Mouse (Mus musculus) limb, embryonic 12.5 days (tissue): ENCODE measurements at regions not wholly inside any gene's neighbourhood (a gene's known extent, or its start where the extent isn't known, plus 50 kb on each side); places are given as distances from the start of the nearest gene placed in this dataset.

ENCODE experiments used
- ATAC-seq: fragments of 200-750 bp; cut with Nextera tagmentation; 2 replicates; pipeline ENCODE4 v1.8.0; 2017; ENCODE audit warnings: low read depth, moderate TSS enrichment; ENCODE audit not compliant: insufficient number of reproducible peaks, insufficient read depth, low FRiP score, low TSS enrichment
- H3K27ac ChIP-seq: fragments of 300-500 bp; sonication (generic); 2 replicates; pipeline ENCODE4 v1.5.1; 2016; ENCODE audit warnings: mild to moderate bottlenecking, moderate library complexity
- H3K27me3 ChIP-seq: fragments of 300-500 bp; sonication (generic); 2 replicates; pipeline ENCODE4 v1.6.1; 2016; ENCODE audit warnings: mild to moderate bottlenecking, moderate library complexity
- H3K36me3 ChIP-seq: fragments of 300-500 bp; sonication (generic); 2 replicates; pipeline ENCODE4 v1.6.1; 2016; ENCODE audit warnings: mild to moderate bottlenecking, moderate library complexity
- H3K4me1 ChIP-seq: fragments of 300-500 bp; sonication (generic); replicated peaks from 2 replicates; pipeline ENCODE4 v1.6.1; 2016
- H3K4me2 ChIP-seq: fragments of 300-500 bp; sonication (generic); 2 replicates; pipeline ENCODE4 v1.6.1; 2016; ENCODE audit warnings: mild to moderate bottlenecking, moderate library complexity
- H3K4me3 ChIP-seq: fragments of 300-500 bp; sonication (generic); replicated peaks from 2 replicates; pipeline ENCODE4 v1.5.1; 2016; ENCODE audit warnings: mild to moderate bottlenecking
- H3K9ac ChIP-seq: fragments of 300-500 bp; sonication (generic); replicated peaks from 2 replicates; pipeline ENCODE4 v1.6.1; 2016; ENCODE audit warnings: mild to moderate bottlenecking, moderate library complexity
- H3K9me3 ChIP-seq: fragments of 300-500 bp; sonication (generic); 2 replicates; pipeline ENCODE4 v1.6.1; 2016; ENCODE audit warnings: mild to moderate bottlenecking, moderate library complexity
- WGBS: fragments of 180-500 bp; shearing (Covaris S2); methylation state at CpG from one replicate; pipeline ENCODE4 v1.1.7; 2016; 5-methylcytosine and 5-hydroxymethylcytosine counted together

DNA sequence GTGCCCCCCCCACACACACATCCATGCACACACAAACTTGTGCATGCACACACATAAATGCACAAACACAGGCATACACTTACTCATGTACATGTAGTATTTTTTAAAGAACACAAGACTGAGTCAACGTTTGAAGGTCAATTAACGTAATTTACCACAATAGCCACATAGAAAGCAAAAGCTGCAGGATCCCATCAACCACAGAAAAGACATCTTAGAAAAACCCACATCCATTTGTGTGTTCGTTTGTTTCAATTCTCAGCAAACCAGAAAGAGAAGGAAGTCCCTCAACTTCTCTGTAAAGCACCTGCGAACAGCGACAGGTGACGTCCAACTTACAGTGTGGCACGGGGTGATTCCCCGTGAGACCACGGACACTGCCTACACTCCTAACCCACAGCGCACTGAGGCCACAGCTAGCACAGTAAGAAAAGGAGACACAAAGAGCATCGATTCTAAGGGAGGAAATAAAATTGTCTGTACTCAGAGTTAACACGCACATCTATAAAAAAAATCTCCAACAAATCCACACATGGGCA is 53.8 kb downstream of the Dio3 start:
- no peak overlapping the region for H3K9ac ChIP-seq
- no peaks in the 10 kb centered on the region for H3K36me3 ChIP-seq
- ATAC-seq: no peak
- no peak overlapping the region for H3K4me2 ChIP-seq
- peaks cover 12% of the 10 kb centered on the region for H3K27me3 ChIP-seq
- peaks cover 12% of the 10 kb centered on the region; the same call in 1 of the 2 replicates for H3K9me3 ChIP-seq
- 89% methylated on average over 12 of the region's 12 CpGs for whole genome bisulfite sequencing
- no peaks in the 10 kb centered on the region for H3K4me1 ChIP-seq
- H3K4me3 ChIP-seq: no peak overlapping the region
- H3K27ac ChIP-seq: no peak overlapping the region

DNA sequence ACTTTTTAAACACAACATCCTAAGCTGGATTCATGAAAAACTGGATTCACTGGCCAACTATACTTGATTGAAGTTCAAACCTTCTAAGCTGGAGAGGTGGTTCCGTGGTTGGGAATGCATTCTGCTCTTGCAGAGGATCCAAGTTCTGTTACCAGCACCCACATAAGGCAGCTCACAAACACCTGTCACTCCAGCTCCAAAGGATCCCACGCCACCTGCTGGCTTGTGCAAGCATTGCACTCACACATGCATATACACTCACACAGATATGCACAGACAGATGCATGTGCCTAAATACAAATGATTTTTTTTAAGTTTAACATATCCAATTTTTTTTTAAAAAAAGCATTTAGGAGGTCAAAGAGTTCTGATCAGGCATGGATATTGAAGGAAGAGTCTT is 55.7 kb downstream of the Dio3 start:
- WGBS: 79% methylated on average over 2 of the region's 2 CpGs
- Histone ChIP-seq H3K27me3 (peaks cover 5% of the 10 kb centered on the region; the same call in 1 of the 2 replicates), H3K9me3 (peaks cover 12% of the 10 kb centered on the region; the same call in 1 of the 2 replicates), H3K4me2 (no peak overlapping the region), H3K36me3 (no peaks in the 10 kb centered on the region), H3K9ac (no peak overlapping the region), H3K4me1 (no peaks in the 10 kb centered on the region), H3K4me3 (no peak overlapping the region), H3K27ac (no peak overlapping the region)
- no peak for ATAC-seq

DNA sequence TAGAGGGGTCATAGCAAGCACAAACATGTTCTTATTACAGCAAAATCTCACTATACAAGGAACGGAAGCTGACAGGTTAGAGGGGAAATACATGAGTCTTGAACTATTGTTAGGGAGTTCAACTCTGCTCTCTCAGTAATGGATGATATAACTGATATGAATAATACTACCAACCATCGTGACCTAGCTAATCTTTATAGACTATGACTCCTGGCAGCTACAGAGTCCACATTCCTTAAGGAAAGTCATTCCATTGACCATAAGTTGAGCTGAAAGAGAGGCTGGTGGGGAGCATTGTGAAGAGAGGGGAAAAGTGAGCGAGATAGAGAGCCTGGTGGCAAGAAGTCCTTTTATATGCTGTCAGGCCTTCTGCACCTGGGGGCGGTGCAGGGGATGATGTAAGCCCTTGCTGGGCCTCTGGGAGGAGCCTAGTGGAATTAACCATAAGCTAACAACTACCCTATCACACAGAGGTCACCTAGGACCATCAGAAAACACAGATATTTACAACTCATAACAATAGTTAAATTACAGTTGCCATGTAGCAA is 65.5 kb downstream of the Dio3 start:
- no peak for ATAC-seq
- Histone ChIP-seq H3K27ac (no peak overlapping the region), H3K27me3 (no peaks in the 10 kb centered on the region), H3K9ac (no peak overlapping the region), H3K36me3 (no peaks in the 10 kb centered on the region), H3K4me2 (no peak overlapping the region), H3K4me1 (no peaks in the 10 kb centered on the region), H3K9me3 (no peaks in the 10 kb centered on the region), H3K4me3 (no peak overlapping the region)
- 78% methylated on average over 4 of the region's 4 CpGs for WGBS

DNA sequence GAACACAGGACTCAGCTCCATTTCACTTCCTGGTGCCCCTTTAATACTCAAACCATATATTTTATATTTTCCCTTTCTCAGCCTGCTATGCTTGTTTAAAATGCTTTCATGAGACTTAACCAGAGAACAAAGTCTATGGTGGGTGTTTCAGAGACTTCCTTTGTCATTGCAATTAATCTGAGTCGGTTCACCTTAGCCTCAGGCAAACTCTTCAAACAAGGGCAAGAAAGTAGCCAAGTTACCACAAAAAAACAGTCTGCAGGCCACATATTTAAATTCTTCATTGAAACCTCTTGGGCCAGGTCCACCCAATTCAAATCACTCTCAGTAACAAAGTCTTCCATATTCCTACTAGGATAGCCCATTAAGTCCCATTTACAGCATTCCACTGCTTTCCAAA is 70.8 kb downstream of the Dio3 start:
- Histone ChIP-seq H3K27me3 (no peaks in the 10 kb centered on the region), H3K27ac (no peak overlapping the region)
- 59% methylated on average over 1 of the region's 1 CpGs for whole genome bisulfite sequencing

DNA sequence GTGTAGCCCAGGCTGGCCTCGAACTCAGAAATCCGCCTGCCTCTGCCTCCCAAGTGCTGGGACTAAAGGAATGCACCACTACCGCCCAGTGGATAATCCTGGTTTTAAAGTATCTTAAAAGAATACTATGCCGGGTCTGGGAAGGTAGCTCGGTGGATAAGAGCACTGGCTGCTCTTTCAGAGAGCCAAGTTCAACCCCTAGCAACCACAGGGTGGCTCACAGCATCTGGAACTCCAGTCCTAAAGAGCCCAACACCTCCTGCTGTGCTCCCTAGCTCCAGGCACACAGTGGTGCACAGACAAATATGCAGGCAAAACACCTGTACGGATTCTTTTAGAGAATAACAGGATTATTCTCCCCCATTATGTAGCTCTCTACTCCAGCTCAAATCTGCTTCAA is 77.0 kb downstream of the Dio3 start:
- H3K4me3 ChIP-seq: no peak overlapping the region
- ATAC-seq: no peak
- no peaks in the 10 kb centered on the region for H3K36me3 ChIP-seq
- no peak overlapping the region for H3K9ac ChIP-seq
- no peaks in the 10 kb centered on the region for H3K4me1 ChIP-seq
- no peak overlapping the region for H3K4me2 ChIP-seq
- no peak overlapping the region for H3K27ac ChIP-seq
- no peaks in the 10 kb centered on the region for H3K27me3 ChIP-seq
- WGBS: 66% methylated on average over 6 of the region's 6 CpGs
- H3K9me3 ChIP-seq: no peaks in the 10 kb centered on the region

More for the DNA sequence above, 70.8 kb downstream of the Dio3 start:
- Histone ChIP-seq H3K4me2 (no peak overlapping the region), H3K9me3 (no peaks in the 10 kb centered on the region), H3K36me3 (no peaks in the 10 kb centered on the region), H3K4me1 (no peaks in the 10 kb centered on the region), H3K9ac (no peak overlapping the region), H3K4me3 (no peak overlapping the region)
- no peak for ATAC-seq

DNA sequence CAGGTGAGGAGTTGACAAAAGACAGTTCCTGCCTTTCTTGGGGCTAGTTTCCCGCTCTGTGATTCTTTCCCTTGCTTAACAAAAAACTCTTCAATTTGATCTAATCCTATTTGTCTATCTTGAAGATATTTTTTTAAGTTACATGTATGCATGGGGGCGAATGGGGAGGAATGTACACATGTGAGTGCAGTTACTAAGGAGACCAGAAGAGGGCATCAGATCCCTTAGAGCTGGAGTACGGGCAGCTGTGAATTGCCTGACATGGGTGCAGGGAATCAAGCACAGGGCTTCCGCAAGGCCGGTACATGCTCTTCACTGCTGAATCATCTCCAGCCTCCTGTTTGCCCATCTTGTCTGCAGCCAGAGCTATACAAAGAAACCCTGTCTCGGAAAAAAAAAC is 79.8 kb upstream of the Ppp2r5c start:
- Histone ChIP-seq H3K4me1 (no peaks in the 10 kb centered on the region), H3K9me3 (0 out of 2 replicates have a peak, but pooled peaks cover 3% of the 10 kb centered on the region), H3K27ac (no peak overlapping the region), H3K4me3 (no peak overlapping the region), H3K4me2 (no peak overlapping the region), H3K36me3 (no peaks in the 10 kb centered on the region), H3K27me3 (peaks cover 6% of the 10 kb centered on the region; the same call in 1 of the 2 replicates), H3K9ac (no peak overlapping the region)
- no peak for ATAC-seq
- 94% methylated on average over 6 of the region's 6 CpGs for WGBS

DNA sequence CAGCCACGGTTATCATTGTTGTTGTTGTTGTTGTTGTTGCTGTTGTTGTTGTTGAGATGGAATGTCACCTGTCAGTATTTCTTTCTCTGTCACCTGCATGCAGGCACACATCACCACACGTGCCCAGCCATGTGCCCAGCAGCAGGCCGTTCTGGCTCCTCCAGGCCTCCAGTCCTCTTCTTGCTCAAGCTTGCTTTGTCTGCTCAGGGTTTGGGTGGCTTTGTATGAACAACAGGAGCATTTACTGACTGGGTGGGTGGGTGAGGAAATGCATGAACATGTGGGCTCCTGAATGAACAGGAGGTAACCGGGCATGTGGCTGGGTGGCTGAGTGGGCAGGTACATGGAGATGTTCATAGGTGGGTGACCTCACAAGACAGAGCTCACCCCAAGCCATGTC is 79.1 kb upstream of the Ppp2r5c start:
- 81% methylated on average over 4 of the region's 4 CpGs for WGBS
- no peak overlapping the region for H3K27ac ChIP-seq
- H3K4me3 ChIP-seq: no peak overlapping the region
- peaks cover 13% of the 10 kb centered on the region for H3K27me3 ChIP-seq
- H3K9ac ChIP-seq: no peak overlapping the region
- H3K9me3 ChIP-seq: 0 out of 2 replicates have a peak, but pooled peaks cover 3% of the 10 kb centered on the region
- H3K4me2 ChIP-seq: no peak overlapping the region
- H3K4me1 ChIP-seq: peaks cover 1% of the 10 kb centered on the region; the same call in 1 of the 2 replicates
- no peak for ATAC-seq
- no peaks in the 10 kb centered on the region for H3K36me3 ChIP-seq

DNA sequence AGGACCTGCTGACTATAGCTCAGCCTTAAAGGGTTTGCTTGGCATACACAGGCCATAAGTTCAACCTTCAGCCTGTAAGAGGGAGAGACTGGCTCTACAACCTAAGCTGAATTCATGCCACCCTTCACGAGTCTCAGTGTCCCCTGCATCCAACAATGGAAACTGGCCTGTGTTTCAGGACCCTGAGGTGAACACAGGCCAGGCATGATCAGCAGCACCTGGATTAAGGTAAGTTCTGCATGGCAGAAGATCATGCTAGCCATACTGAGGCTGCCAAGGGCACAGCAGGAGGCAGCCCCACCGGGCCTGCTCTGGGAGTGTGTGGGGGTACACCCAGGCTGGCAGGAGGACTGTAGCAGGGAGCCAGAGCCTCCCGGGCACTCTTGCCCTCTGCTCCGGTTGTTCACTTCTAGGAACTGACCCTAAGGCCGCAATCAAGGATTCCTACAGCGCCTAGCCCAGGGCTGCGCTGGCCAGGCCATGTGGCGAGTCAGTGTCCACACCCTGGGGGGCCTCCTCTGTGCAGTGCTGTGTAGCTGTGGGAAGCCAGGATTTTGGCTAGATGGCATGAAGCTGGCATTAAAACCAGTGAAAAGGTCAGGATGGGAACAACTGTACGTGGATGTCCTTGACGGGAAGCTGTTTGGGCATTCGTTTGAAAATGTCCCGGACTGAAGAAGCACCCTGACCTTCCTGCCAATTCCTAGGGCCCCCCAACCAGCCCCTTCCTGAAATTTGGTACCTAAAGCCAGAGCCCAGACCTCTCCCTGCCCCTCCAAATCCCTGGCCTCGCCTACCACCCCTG is 74.8 kb upstream of the Ppp2r5c start:
- WGBS: 72% methylated on average over 13 of the region's 13 CpGs
- Histone ChIP-seq H3K9me3 (0 out of 2 replicates have a peak, but pooled peaks cover 2% of the 10 kb centered on the region), H3K27ac (no peak overlapping the region), H3K4me2 (no peak overlapping the region), H3K36me3 (no peaks in the 10 kb centered on the region), H3K4me3 (no peak overlapping the region), H3K27me3 (peaks cover 51% of the 10 kb centered on the region), H3K4me1 (peaks cover 13% of the 10 kb centered on the region), H3K9ac (no peak overlapping the region)
- ATAC-seq: no peak

DNA sequence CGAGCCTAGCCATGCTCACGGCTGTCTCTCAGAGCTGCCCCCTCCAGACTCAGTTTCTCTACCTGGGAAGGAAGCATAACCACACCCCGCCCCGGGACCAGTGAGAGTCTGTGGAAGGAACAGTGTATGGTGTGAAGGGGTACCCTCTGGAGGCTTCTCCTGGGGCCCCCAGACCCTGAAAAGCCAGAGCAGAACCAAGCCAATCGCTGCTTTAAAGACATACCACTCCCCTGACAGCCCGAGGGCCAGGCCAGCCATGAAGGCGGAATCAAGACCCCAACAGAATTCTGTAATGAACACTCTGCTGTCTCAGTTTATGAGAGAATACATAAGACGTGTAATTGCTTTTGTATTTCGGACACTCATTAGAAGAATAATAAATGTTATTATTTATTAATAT is 73.9 kb upstream of the Ppp2r5c start:
- no peak overlapping the region for H3K4me3 ChIP-seq
- peak overlapping the region; percentile 36 for H3K4me2 ChIP-seq
- WGBS: 49% methylated on average over 9 of the region's 9 CpGs
- no peaks in the 10 kb centered on the region for H3K9me3 ChIP-seq
- no peak for ATAC-seq
- H3K27ac ChIP-seq: no peak overlapping the region
- H3K36me3 ChIP-seq: no peaks in the 10 kb centered on the region
- peaks cover 60% of the 10 kb centered on the region for H3K27me3 ChIP-seq
- no peak overlapping the region for H3K9ac ChIP-seq
- H3K4me1 ChIP-seq: peaks cover 13% of the 10 kb centered on the region

DNA sequence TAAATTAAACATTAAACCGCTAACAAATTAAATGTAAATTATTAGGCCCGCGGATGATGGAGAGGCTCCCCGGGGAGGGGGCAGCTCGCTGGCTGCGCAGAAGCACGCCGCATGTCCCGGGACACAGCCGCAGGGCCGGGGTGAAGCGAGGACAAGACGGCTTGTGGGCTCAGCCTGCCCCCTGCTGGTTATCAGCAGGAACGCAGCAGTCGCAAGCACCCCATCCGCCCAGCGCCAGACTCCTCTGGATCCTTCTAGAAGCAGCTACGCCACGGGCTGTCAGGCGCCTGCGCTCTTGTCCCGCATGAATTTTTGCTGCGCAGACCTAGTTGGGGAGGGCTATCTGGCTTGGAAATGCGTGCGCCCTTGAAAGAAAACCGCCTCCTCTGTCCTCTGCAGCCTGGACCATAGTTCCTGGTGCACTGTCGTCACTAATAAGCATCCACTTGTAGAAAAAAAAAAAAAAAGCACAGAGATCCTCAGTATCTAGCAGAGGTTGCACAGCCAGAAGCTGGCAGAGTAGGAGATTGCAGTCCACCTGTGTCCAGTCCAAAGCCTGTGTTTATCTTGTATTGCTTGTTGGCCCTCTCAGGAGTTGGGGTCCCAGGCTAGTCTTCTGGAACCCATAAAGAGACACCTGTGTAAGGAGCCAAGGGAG is 73.4 kb upstream of the Ppp2r5c start:
- H3K4me1 ChIP-seq: peaks cover 13% of the 10 kb centered on the region
- no peaks in the 10 kb centered on the region for H3K9me3 ChIP-seq
- H3K9ac ChIP-seq: no peak overlapping the region
- H3K27ac ChIP-seq: no peak overlapping the region
- 3% methylated on average over 27 of the region's 27 CpGs for WGBS
- no peaks in the 10 kb centered on the region for H3K36me3 ChIP-seq
- H3K4me3 ChIP-seq: no peak overlapping the region
- peak overlapping the region; percentile 36 for H3K4me2 ChIP-seq
- H3K27me3 ChIP-seq: peaks cover 64% of the 10 kb centered on the region
- ATAC-seq: peak; percentile 74; the same call in 1 of the 2 replicates

DNA sequence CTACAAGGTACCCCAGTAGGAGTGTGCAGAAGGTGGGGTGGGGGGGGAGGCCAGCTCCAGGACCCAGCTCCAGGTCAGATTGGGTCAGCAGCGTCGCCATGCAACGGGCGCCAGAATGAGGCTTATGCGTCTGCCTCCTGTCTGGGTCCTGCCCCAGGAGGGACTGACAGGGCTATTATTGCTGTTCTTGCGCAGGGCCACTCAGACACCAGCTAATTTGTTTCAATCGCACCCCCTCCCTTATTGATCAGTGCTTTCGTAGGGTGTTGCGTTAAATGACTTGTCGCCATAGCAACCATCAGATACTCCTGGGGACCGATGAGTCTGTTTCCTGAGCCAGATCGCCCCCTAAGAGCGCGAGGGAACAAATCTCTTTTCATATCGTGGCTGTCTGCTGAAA is 71.8 kb upstream of the Ppp2r5c start:
- H3K9me3 ChIP-seq: no peaks in the 10 kb centered on the region
- no peak overlapping the region; the same call in 1 of the 2 replicates for H3K4me2 ChIP-seq
- H3K4me3 ChIP-seq: no peak overlapping the region
- no peaks in the 10 kb centered on the region for H3K36me3 ChIP-seq
- peaks cover 72% of the 10 kb centered on the region for H3K27me3 ChIP-seq
- H3K9ac ChIP-seq: no peak overlapping the region
- ATAC-seq: no peak
- no peak overlapping the region for H3K27ac ChIP-seq
- 5% methylated on average over 15 of the region's 15 CpGs for WGBS
- peaks cover 13% of the 10 kb centered on the region for H3K4me1 ChIP-seq
